Comparison of ENCODE assay signal across 8 mouse cellular contexts in the genomic region with DNA sequence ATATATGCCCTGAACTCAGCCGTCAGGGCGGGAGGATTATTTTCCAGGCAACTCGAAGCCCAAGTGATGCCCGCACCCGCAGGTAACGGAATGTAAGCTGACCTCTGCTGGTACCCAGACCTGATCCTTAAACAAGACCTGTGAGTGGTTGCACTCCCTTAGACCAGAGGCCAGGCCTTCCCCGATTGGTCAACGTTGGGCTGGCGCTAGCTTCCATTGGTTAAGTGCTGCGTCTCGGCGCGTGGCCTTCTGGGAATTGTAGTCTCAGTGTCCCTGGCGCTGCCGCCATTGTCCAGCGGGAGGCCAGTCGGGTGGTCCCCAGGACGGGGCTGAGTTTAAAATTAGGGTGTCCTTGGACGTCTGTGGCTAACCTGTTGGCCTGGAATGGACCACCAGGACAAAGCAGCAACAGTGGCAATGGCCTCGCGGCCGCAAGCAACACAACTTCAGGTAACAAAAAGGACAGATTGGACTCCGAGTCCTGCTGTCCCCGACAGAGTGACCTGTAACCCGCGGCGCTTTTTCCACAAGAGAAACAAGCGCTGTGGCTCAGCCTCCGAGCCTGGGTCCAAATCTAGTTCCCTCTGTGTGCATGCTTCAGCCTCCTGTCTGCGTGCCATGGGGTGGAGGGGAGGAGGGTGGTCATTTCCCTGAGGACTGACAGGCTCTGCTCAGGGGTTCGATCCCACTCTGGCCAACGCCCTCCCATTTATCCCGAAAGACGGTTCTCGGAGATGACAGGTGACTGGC. TPM values are rescaled to one million over a fixed set of nuclear protein-coding genes. Genes with fewer than 3 reads are reported as not detected.
A peak's percentile ranks its signal among the peaks of the same experiment; 100 is the strongest.
DNase-seq lines count a peak whose midpoint lies in the region; ATAC-seq and TF ChIP-seq lines count a peak whose summit lies in the region.

Zfp128 (plus strand) TSS at position 267 of the 750 bp plus-strand sequence.

- no peaks in the 10 kb centered on the region for H3K36me3 ChIP-seq in ES-Bruce4 (ENCODE audit: control insufficient read depth, insufficient read depth, low read length, poor library complexity, severe bottlenecking)
- H3K36me3 ChIP-seq in forebrain, embryonic 13.5 days (ENCODE audit: poor library complexity, severe bottlenecking), result peaks cover 20% of the 10 kb centered on the region
- H3K36me3 ChIP-seq in liver, postnatal 0 days (replicated peaks; ENCODE audit: insufficient read depth, low read length), result peaks cover 11% of the 10 kb centered on the region; the same call in 1 of the 2 replicates
- peaks cover 11% of the 10 kb centered on the region for H3K36me3 ChIP-seq in neural tube, embryonic 14.5 days (ENCODE audit: control insufficient read depth, insufficient read depth, low read length)

- intact Hi-C loops in heart, postnatal 10 days (cut with DNase I), result loop anchor here (2.0 to 10.0 kb wide), 3 partner anchors 46 to 394 kb away; partner anchors contain the start of genes Lig1, Zfp110, Zscan18 and Zswim9

- peak within 1 kb of the TSS; percentile 77 for H3K4me3 ChIP-seq in ES-Bruce4 (ENCODE audit: low read depth, low read length)
- peak within 1 kb of the TSS; percentile 75 for H3K4me3 ChIP-seq in forebrain, embryonic 13.5 days
- peak within 1 kb of the TSS; percentile 75 for H3K4me3 ChIP-seq in liver, postnatal 0 days (ENCODE audit: low read depth, low read length)
- H3K4me3 ChIP-seq in neural tube, embryonic 14.5 days (ENCODE audit: low read depth, low read length), result peak within 1 kb of the TSS; percentile 78

- no peak within 1 kb of the TSS for H3K27ac ChIP-seq in ES-Bruce4 (ENCODE audit: insufficient read depth, low read length)
- H3K27ac ChIP-seq in forebrain, embryonic 13.5 days, result no peak within 1 kb of the TSS
- H3K27ac ChIP-seq in liver, postnatal 0 days (ENCODE audit: low read depth), result 0 out of 2 replicates have a peak within 1 kb of the TSS, but pooled peaks have one; percentile 12
- H3K27ac ChIP-seq in neural tube, embryonic 14.5 days (ENCODE audit: low read depth, low read length), result no peak within 1 kb of the TSS

- no peak for TF ChIP-seq CTCF in ES-Bruce4 (IDR thresholded peaks at IDR 0.05; ENCODE audit: low read depth, low read length)
- peak; percentile 36 for TF ChIP-seq CTCF in liver, postnatal 0 days (IDR thresholded peaks at IDR 0.05; ENCODE audit: low read depth)

- DNase-seq in heart, postnatal 10 days, result peak; percentile 96 to 97
- DNase-seq in large intestine, adult 2 months (ENCODE audit: low read depth, low spot score), result peak; percentile 91
- DNase-seq in liver, postnatal 0 days, result peak; percentile 93
- DNase-seq in testis, postnatal 10 days (ENCODE audit: low spot score), result peak; percentile 93

- H3K27me3 ChIP-seq in ES-Bruce4 (ENCODE audit: control insufficient read depth, insufficient read depth, low read length, poor library complexity, severe bottlenecking), result no peaks in the 10 kb centered on the region
- no peaks in the 10 kb centered on the region for H3K27me3 ChIP-seq in forebrain, embryonic 13.5 days
- no peaks in the 10 kb centered on the region for H3K27me3 ChIP-seq in liver, postnatal 0 days (ENCODE audit: insufficient read depth, low read length)
- no peaks in the 10 kb centered on the region for H3K27me3 ChIP-seq in neural tube, embryonic 14.5 days (ENCODE audit: control insufficient read depth, insufficient read depth, low read length)

- under 1% methylated on average over 35 of the region's 35 CpGs for WGBS in forebrain, embryonic 13.5 days
- 2% methylated on average over 35 of the region's 35 CpGs for WGBS in large intestine, adult 2 months
- WGBS in liver, postnatal 0 days (ENCODE audit: insufficient replicate concordance), result under 1% methylated on average over 35 of the region's 35 CpGs
- WGBS in neural tube, embryonic 14.5 days, result 1% methylated on average over 35 of the region's 35 CpGs

- ATAC-seq in cerebellum, adult (ENCODE audit: insufficient number of reproducible peaks, low FRiP score, low TSS enrichment), result peak; percentile 100
- peak; percentile 99 for ATAC-seq in forebrain, embryonic 13.5 days
- ATAC-seq in liver, postnatal 0 days, result peak; percentile 100
- ATAC-seq in neural tube, embryonic 14.5 days (ENCODE audit: low read depth), result peak; percentile 99

- TF ChIP-seq EP300 in ES-Bruce4 (IDR thresholded peaks at IDR 0.05; ENCODE audit: insufficient read depth, low read depth, low read length), result no peak
- no peak for TF ChIP-seq EP300 in liver, postnatal 0 days (IDR thresholded peaks at IDR 0.05; ENCODE audit: low read depth)

- H3K4me1 ChIP-seq in ES-Bruce4 (ENCODE audit: control insufficient read depth, insufficient read depth, low read length), result no peaks in the 10 kb centered on the region
- H3K4me1 ChIP-seq in forebrain, embryonic 13.5 days, result peaks cover 13% of the 10 kb centered on the region
- peaks cover 10% of the 10 kb centered on the region for H3K4me1 ChIP-seq in liver, postnatal 0 days (ENCODE audit: insufficient read depth)
- peaks cover 5% of the 10 kb centered on the region; the same call in 1 of the 2 replicates for H3K4me1 ChIP-seq in neural tube, embryonic 14.5 days (ENCODE audit: control insufficient read depth, insufficient read depth, low read length)

- H3K9ac ChIP-seq in ES-Bruce4 (ENCODE audit: low read depth, poor library complexity, severe bottlenecking), result peak within 1 kb of the TSS; percentile 11; the same call in 1 of the 2 replicates
- peak within 1 kb of the TSS; percentile 83 for H3K9ac ChIP-seq in forebrain, embryonic 13.5 days
- peak within 1 kb of the TSS; percentile 64 for H3K9ac ChIP-seq in liver, postnatal 0 days (replicated peaks)
- H3K9ac ChIP-seq in neural tube, embryonic 14.5 days (replicated peaks; ENCODE audit: low read depth, low read length), result peak within 1 kb of the TSS; percentile 80

- H3K9me3 ChIP-seq in ES-Bruce4 (replicated peaks; ENCODE audit: control insufficient read depth, insufficient read depth, low read length, poor library complexity, severe bottlenecking), result no peaks in the 10 kb centered on the region
- H3K9me3 ChIP-seq in forebrain, embryonic 13.5 days (replicated peaks), result no peaks in the 10 kb centered on the region
- H3K9me3 ChIP-seq in liver, postnatal 0 days (ENCODE audit: low read length), result no peaks in the 10 kb centered on the region
- H3K9me3 ChIP-seq in neural tube, embryonic 14.5 days (ENCODE audit: control insufficient read depth, low read length), result no peaks in the 10 kb centered on the region

- peak; percentile 52 for TF ChIP-seq POLR2A in ES-Bruce4 (IDR thresholded peaks at IDR 0.05; ENCODE audit: insufficient read depth, low read length)

- H3K4me2 ChIP-seq in forebrain, embryonic 13.5 days, result peak within 1 kb of the TSS; percentile 71
- H3K4me2 ChIP-seq in liver, postnatal 0 days (ENCODE audit: low read depth, low read length), result peak within 1 kb of the TSS; percentile 90
- H3K4me2 ChIP-seq in neural tube, embryonic 14.5 days (ENCODE audit: low read depth, low read length), result peak within 1 kb of the TSS; percentile 61

RNA-seq across cellular contexts. Expression of gene Zfp128, which starts in this region (rescaled TPM):
- polyA plus RNA-seq in ES-Bruce4 (2011; ENCODE audit: insufficient read depth, insufficient read length, low read depth, missing spikeins), result 1.2 and 1.6 TPM in 2 replicates
- 7.0 and 7.5 TPM in 2 replicates for polyA plus RNA-seq in forebrain, embryonic 13.5 days (2015; fragmentation: Nextera tagmentation; extraction: Ambion mirVana)
- total RNA-seq in heart, postnatal 10 days (2021), result 1 to 10 TPM; 3.6 to 4.8 TPM
- 0.33 and 0.51 TPM in 2 replicates for polyA plus RNA-seq in large intestine, adult 2 months (2012; rRNA removed)
- 0.61 and 0.65 TPM in 2 replicates for polyA plus RNA-seq in liver, postnatal 0 days (2015; fragmentation: Nextera tagmentation; extraction: Ambion mirVana)
- 7.4 and 7.9 TPM in 2 replicates for polyA plus RNA-seq in neural tube, embryonic 14.5 days (2014; fragmentation: Nextera tagmentation; extraction: Ambion mirVana)

Comparison
In these comparisons a context has a peak if more than half of its experiments do, and no peak if none do; other contexts are left out.
1. Peak in DNase-seq in large intestine, adult 2 months; RNA of the gene not detected or under 1 TPM.
2. Peak in DNase-seq, ATAC-seq, H3K4me3 ChIP-seq, H3K27ac ChIP-seq, H3K9ac ChIP-seq and H3K4me2 ChIP-seq in liver, postnatal 0 days; RNA of the gene not detected or under 1 TPM.
3. H3K9ac ChIP-seq: peak in every context shown above with its lines; median percentile 83 in forebrain, embryonic 13.5 days; 80 in neural tube, embryonic 14.5 days; 64 in liver, postnatal 0 days; 11 in ES-Bruce4.